Mouse (Mus musculus) limb, embryonic 13.5 days (tissue): ENCODE data around the gene Sds. TPM values are rescaled to one million over a fixed set of nuclear protein-coding genes. Genes with fewer than 3 reads are reported as not detected.

Experiments
- ATAC-seq: fragments of 200-750 bp; cut with Nextera tagmentation; 2 replicates; pipeline ENCODE4 v1.8.0; 2017; ENCODE audit warnings: low read depth, moderate number of reproducible peaks, moderate TSS enrichment; ENCODE audit not compliant: low FRiP score
- H3K27ac ChIP-seq: fragments of 300-500 bp; sonication (generic); 2 replicates; pipeline ENCODE4 v1.5.1; 2015; ENCODE audit warnings: inconsistent platforms, mild to moderate bottlenecking, moderate library complexity
- H3K27me3 ChIP-seq: fragments of 300-500 bp; sonication (generic); 2 replicates; pipeline ENCODE4 v1.6.1; 2015; ENCODE audit warnings: mild to moderate bottlenecking, inconsistent platforms
- H3K36me3 ChIP-seq: fragments of 300-500 bp; sonication (generic); 2 replicates; pipeline ENCODE4 v1.6.1; 2015; ENCODE audit warnings: inconsistent platforms, mild to moderate bottlenecking, moderate library complexity
- H3K4me1 ChIP-seq: fragments of 300-500 bp; sonication (generic); 2 replicates; pipeline ENCODE4 v1.6.1; 2015; ENCODE audit warnings: inconsistent platforms
- H3K4me2 ChIP-seq: fragments of 300-500 bp; sonication (generic); replicated peaks from 2 replicates; pipeline ENCODE4 v1.6.1; 2015; ENCODE audit warnings: inconsistent platforms, mild to moderate bottlenecking, moderate library complexity
- H3K4me3 ChIP-seq: fragments of 300-500 bp; sonication (generic); 2 replicates; pipeline ENCODE4 v1.5.1; 2015; ENCODE audit warnings: moderate library complexity, mild to moderate bottlenecking, inconsistent platforms
- H3K9ac ChIP-seq: fragments of 300-500 bp; sonication (generic); 2 replicates; pipeline ENCODE4 v1.6.1; 2015; ENCODE audit warnings: mild to moderate bottlenecking, inconsistent platforms
- H3K9me3 ChIP-seq: fragments of 300-500 bp; sonication (generic); 2 replicates; pipeline ENCODE4 v1.6.1; 2016; ENCODE audit warnings: inconsistent platforms
- whole genome bisulfite sequencing: fragments of 180-500 bp; shearing (Covaris S2); methylation state at CpG from one replicate; pipeline ENCODE4 v1.1.7; 2015; 5-methylcytosine and 5-hydroxymethylcytosine counted together
- polyA plus RNA-seq: library from polyadenylated mRNA; unstranded; fragments of >200 nt; fragmentation: Nextera tagmentation; extraction: Ambion mirVana; gene quantifications from 2 replicates; pipeline ENCODE4 v1.2.1, GENCODE M21; 2015

Sds gene
- polyA plus RNA-seq, 1 experiment from 2014 or later, result not detected

DNA sequence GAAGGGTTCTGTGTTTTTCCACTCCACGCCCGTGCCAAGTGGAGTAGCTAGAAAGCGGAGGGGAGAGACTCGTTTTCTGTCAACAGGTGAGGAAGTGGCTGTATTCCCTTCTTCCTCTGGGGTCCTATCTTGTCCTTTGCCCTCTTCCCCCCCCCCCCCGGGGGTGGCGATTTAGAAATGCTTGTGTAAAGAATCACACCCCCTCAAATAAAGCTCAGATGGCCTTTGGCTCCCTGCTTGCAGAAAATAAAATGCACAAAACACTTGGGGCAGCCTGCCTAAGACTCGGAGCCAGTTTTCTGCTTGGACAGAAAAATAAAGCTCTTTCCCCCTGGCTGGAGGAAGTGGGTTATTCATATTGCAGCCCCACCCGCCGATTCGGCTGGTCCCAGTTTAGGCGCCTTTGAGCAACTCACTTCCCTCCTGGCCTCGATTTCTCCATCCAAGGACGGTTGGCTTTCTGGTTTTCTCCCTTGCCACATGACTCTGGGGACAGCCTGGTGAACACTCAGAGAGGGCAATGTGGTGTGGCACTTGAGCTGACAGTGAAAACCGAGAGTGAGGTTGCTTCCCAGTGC is 35.4 kb downstream of the Sds start:
- 28% methylated on average over 14 of the region's 14 CpGs for WGBS
- Histone ChIP-seq H3K27me3 (peaks cover 5% of the 10 kb centered on the region), H3K4me2 (peak overlapping the region; percentile 70), H3K27ac (no peak overlapping the region), H3K4me3 (peak overlapping the region; percentile 57), H3K9me3 (peaks cover 4% of the 10 kb centered on the region; the same call in 1 of the 2 replicates), H3K9ac (peak overlapping the region; percentile 59), H3K4me1 (peaks cover 61% of the 10 kb centered on the region), H3K36me3 (no peaks in the 10 kb centered on the region)
- no peak for ATAC-seq

GRCm38 (mm10) chr5:120512911-120513555 is 36.7 kb downstream of the Sds start:
- H3K4me2 ChIP-seq, result peak overlapping the region; percentile 21; the same call in 1 of the 2 replicates
- H3K4me3 ChIP-seq, result no peak overlapping the region
- H3K9me3 ChIP-seq, result peaks cover 4% of the 10 kb centered on the region; the same call in 1 of the 2 replicates
- H3K9ac ChIP-seq, result no peak overlapping the region
- 44% methylated on average over 15 of the region's 15 CpGs for WGBS
- no peak for ATAC-seq
- H3K27ac ChIP-seq, result no peak overlapping the region
- H3K36me3 ChIP-seq, result no peaks in the 10 kb centered on the region
- peaks cover 59% of the 10 kb centered on the region for H3K4me1 ChIP-seq
- H3K27me3 ChIP-seq, result peaks cover 5% of the 10 kb centered on the region

GRCm38 (mm10) chr5:120514031-120514677 is 37.8 kb downstream of the Sds start:
- Histone ChIP-seq H3K27ac (peak overlapping the region; percentile 63; the same call in 1 of the 2 replicates), H3K9ac (no peak overlapping the region)

GRCm38 (mm10) chr5:120514754-120515153 is 38.4 kb downstream of the Sds start:
- Histone ChIP-seq H3K9me3 (no peaks in the 10 kb centered on the region), H3K4me3 (no peak overlapping the region), H3K27ac (peak overlapping the region; percentile 63; the same call in 1 of the 2 replicates), H3K4me1 (peaks cover 59% of the 10 kb centered on the region), H3K9ac (no peak overlapping the region), H3K4me2 (no peak overlapping the region; the same call in 1 of the 2 replicates), H3K36me3 (no peaks in the 10 kb centered on the region), H3K27me3 (peaks cover 5% of the 10 kb centered on the region)
- ATAC-seq, result no peak
- 2% methylated on average over 4 of the region's 4 CpGs for whole genome bisulfite sequencing

More at GRCm38 (mm10) chr5:120514031-120514677, 37.8 kb downstream of the Sds start:
- Histone ChIP-seq H3K4me2 (no peak overlapping the region), H3K9me3 (peaks cover 4% of the 10 kb centered on the region; the same call in 1 of the 2 replicates), H3K4me1 (peaks cover 59% of the 10 kb centered on the region), H3K4me3 (no peak overlapping the region), H3K27me3 (peaks cover 5% of the 10 kb centered on the region), H3K36me3 (no peaks in the 10 kb centered on the region)
- ATAC-seq, result peak; percentile 16
- WGBS, result 49% methylated on average over 9 of the region's 9 CpGs

DNA sequence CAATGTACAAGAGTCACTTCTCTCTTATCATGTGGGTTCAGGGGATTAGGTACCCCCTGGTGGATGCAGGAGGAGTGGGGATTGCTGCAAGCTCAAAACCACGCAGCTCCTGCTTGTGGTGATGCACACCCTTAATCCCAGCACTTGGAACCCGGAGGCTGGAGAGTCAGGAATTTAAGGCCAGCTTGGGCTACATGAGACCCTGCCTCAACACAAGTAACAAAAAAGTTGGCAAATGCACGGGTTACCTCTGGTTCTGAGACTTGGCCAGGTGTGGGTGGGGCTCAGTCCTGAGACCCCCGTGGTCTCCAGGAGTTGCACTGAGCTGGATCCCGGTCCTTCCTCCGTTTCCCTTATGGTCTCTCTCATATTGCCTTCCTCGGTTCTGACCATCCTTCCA is 39.1 kb downstream of the Sds start:
- Histone ChIP-seq H3K27me3 (peaks cover 5% of the 10 kb centered on the region), H3K27ac (no peak overlapping the region), H3K4me1 (peaks cover 56% of the 10 kb centered on the region), H3K9ac (no peak overlapping the region), H3K9me3 (no peaks in the 10 kb centered on the region), H3K36me3 (no peaks in the 10 kb centered on the region), H3K4me2 (no peak overlapping the region), H3K4me3 (no peak overlapping the region)
- WGBS, result 66% methylated on average over 7 of the region's 7 CpGs
- no peak for ATAC-seq

GRCm38 (mm10) chr5:120516221-120516984 is 40.1 kb downstream of the Sds start:
- ATAC-seq, result no peak
- WGBS, result 49% methylated on average over 15 of the region's 15 CpGs
- H3K4me1 ChIP-seq, result peaks cover 50% of the 10 kb centered on the region

DNA sequence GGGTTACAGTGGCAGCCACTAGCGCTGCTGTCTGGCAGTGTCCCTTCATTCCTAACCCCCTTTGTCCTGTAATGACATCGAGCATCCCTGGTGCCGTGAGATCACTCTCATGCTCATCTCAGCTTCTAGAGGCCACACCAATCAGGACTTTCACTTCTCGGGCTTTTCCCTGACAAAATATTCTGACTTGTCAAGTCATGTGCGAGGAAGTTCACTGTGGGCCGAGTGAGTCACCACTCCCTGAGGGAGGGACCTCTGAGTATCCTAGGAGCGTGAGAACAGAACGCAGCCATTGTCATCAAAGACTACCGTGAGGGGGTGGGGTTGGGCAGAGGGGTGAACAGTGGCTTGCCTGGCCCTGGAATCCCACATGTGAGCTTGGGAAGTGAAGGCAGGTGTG is 41.2 kb downstream of the Sds start:
- Histone ChIP-seq H3K4me3 (no peak overlapping the region), H3K9me3 (no peaks in the 10 kb centered on the region), H3K4me1 (peaks cover 41% of the 10 kb centered on the region), H3K27me3 (no peaks in the 10 kb centered on the region), H3K9ac (no peak overlapping the region), H3K27ac (no peak overlapping the region), H3K4me2 (no peak overlapping the region), H3K36me3 (0 out of 2 replicates have a peak, but pooled peaks cover 9% of the 10 kb centered on the region)
- ATAC-seq, result no peak
- 65% methylated on average over 9 of the region's 9 CpGs for WGBS

More at GRCm38 (mm10) chr5:120516221-120516984, 40.1 kb downstream of the Sds start:
- no peak overlapping the region for H3K27ac ChIP-seq
- H3K36me3 ChIP-seq, result no peaks in the 10 kb centered on the region
- no peaks in the 10 kb centered on the region for H3K9me3 ChIP-seq
- no peak overlapping the region for H3K4me3 ChIP-seq
- H3K27me3 ChIP-seq, result peaks cover 5% of the 10 kb centered on the region
- no peak overlapping the region for H3K4me2 ChIP-seq
- H3K9ac ChIP-seq, result 0 out of 2 replicates have a peak overlapping the region, but pooled peaks have one; percentile 2

DNA sequence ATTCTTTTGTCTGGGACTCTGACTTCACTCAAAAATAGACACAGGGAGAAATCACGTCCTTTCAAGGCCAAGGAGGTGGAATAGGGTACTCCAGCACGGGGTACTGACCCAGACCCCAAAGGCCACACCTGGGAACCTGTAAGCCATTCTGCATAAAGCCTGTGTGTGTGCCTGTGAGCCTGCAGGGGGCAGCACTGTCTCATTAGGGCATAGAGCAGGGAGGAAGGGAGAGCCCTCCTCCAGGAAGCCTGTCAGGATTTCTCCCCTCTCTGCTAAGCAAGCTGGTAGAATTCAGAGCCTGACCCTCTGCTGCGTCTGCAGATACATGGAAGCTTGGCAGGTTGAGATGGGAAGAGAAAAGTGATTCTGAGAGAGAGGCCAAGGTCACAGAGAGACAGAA is 46.3 kb downstream of the Sds start:
- WGBS, result 79% methylated on average over 3 of the region's 3 CpGs
- Histone ChIP-seq H3K4me1 (0 out of 2 replicates have a peak, but pooled peaks cover 3% of the 10 kb centered on the region), H3K4me3 (no peak overlapping the region), H3K9me3 (no peaks in the 10 kb centered on the region), H3K9ac (no peak overlapping the region), H3K27me3 (no peaks in the 10 kb centered on the region), H3K4me2 (no peak overlapping the region), H3K27ac (no peak overlapping the region), H3K36me3 (0 out of 2 replicates have a peak, but pooled peaks cover 10% of the 10 kb centered on the region)
- no peak for ATAC-seq

DNA sequence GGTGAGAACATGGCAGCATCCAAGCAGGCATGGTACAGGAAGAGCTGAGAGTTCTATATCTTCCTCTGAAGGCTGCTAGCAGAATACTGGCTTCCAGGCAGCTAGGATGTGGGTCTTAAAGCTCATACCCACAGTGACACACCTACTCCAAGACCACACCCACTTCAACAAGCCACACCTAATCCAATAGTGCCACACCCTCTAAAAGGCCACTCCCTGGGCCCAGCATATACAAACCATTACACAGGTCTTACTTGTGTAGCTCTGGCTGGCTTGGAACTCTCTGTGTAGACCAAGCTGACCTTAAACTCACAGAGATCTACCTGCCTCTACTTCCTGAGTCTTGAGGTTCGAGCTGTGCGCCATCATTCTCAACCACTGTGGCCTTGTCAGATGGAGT is 48.4 kb downstream of the Sds start:
- H3K27ac ChIP-seq, result no peak overlapping the region
- H3K4me1 ChIP-seq, result 0 out of 2 replicates have a peak, but pooled peaks cover 3% of the 10 kb centered on the region
- H3K4me2 ChIP-seq, result no peak overlapping the region
- no peaks in the 10 kb centered on the region for H3K27me3 ChIP-seq
- no peak for ATAC-seq
- H3K36me3 ChIP-seq, result 0 out of 2 replicates have a peak, but pooled peaks cover 10% of the 10 kb centered on the region
- no peaks in the 10 kb centered on the region for H3K9me3 ChIP-seq
- 100% methylated on average over 2 of the region's 2 CpGs for WGBS
- H3K9ac ChIP-seq, result no peak overlapping the region
- no peak overlapping the region for H3K4me3 ChIP-seq

DNA sequence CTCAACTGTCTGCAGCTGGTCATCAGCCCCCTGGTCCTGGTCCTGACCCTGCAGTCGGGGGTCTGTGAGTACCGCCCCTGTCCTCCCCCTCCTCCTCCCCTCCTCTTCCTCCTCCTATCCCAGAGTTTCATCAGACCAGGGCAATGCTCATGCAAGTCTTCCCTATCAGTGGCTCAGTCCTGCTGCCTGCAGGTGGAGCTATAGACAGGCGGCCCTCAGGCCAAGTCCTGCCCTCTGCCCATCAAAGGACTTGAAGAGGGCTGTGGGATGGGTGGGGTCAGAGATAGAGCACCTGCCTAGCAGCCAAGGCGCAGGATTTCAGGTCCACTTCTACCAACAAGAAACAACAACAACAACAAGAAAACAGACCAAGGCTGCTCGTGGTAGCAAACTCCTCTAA is 49.4 kb downstream of the Sds start:
- 0 out of 2 replicates have a peak, but pooled peaks cover 10% of the 10 kb centered on the region for H3K36me3 ChIP-seq
- ATAC-seq, result no peak
- no peaks in the 10 kb centered on the region for H3K27me3 ChIP-seq
- no peak overlapping the region for H3K27ac ChIP-seq
- no peak overlapping the region for H3K4me2 ChIP-seq
- H3K9me3 ChIP-seq, result no peaks in the 10 kb centered on the region
- no peak overlapping the region for H3K9ac ChIP-seq
- H3K4me1 ChIP-seq, result 0 out of 2 replicates have a peak, but pooled peaks cover 3% of the 10 kb centered on the region
- 40% methylated on average over 5 of the region's 5 CpGs for WGBS
- no peak overlapping the region for H3K4me3 ChIP-seq

- H3K27ac ChIP-seq, result no peak overlapping the region
- H3K9me3 ChIP-seq, result no peaks in the 10 kb centered on the region
- no peak for ATAC-seq
- no peak overlapping the region for H3K9ac ChIP-seq
- 0 out of 2 replicates have a peak, but pooled peaks cover 3% of the 10 kb centered on the region for H3K4me1 ChIP-seq
- H3K4me3 ChIP-seq, result no peak overlapping the region
- no peaks in the 10 kb centered on the region for H3K27me3 ChIP-seq
- no peak overlapping the region for H3K4me2 ChIP-seq
- H3K36me3 ChIP-seq, result 0 out of 2 replicates have a peak, but pooled peaks cover 10% of the 10 kb centered on the region
- WGBS, result 66% methylated on average over 11 of the region's 11 CpGs
Observed at GRCm38 (mm10) chr5:120526311-120526710, 50.0 kb downstream of the Sds start.
